Mouse (Mus musculus): Measurements from ENCODE around the gene Shc1.

The Shc1 gene

DNA sequence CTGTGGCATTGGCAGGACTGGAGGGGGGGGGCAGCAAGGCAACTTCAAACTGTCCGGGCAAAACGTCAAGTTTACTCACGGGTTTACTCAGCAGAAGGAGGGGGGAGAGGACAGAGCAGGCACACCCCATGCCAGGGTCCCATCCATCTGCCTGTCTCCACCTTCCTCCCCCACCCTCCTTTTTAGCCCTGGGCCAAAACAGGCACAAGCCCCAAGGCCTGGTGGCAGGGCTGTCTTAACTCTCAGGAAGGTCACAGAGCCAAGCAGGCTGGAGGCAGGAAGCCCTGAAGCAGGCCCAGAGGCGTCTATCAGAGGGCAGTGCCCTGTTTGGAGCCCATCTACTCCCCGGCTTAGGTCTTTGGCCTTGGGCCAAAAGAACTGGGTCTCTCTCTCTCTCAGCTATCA lies 28.1 kb upstream of the Shc1 start:
- no peak for DNase-seq (ENCODE audit: low read depth, low spot score)

DNA sequence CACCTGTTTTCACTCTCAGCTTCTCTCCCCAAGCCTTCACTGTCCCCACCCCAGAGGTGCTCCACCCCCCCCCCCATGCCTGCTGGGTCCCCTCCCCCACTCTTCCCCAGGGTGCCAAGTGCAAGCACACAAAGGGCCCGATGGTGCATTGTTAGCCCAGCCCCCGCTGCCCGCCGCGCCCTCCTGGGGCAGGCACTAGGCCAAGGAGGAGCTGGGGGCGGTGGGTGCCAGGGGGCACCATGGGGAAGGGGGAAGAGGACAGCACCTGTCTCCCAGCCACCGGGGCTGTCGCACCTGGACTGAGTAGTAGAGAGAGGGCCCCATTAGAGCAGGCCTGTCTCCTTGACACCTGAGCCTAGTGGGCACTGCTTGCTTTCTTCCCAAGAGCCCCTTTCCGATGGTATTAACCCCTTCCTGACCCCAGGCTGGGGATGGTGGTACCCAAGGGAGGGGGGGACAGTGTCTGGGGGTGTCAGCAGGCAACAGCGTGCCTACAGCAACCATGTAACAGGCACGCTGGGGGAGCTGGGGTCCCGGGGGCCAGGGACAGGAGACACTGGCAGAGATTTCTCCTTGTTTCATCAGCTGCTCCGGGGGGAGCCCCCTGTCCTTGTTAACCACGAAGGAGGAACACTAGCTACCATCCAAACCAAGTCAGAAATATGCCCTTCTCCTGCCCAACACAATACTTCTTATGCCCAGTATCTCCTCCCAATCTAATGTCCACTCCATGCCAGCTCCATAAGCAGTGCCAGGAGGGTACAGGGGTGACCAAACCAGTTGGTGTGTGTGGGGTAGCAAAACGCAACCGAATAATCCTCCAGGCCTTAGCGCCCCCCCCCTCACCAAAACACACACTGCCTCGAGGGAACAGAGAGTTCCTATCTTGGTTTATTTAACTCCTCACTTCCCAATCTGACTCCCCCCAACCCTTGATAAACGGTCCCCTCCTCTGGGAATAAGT lies 27.3 kb upstream of the Shc1 start:
- DNase-seq (ENCODE audit: low read depth, low spot score) = no peak

DNA sequence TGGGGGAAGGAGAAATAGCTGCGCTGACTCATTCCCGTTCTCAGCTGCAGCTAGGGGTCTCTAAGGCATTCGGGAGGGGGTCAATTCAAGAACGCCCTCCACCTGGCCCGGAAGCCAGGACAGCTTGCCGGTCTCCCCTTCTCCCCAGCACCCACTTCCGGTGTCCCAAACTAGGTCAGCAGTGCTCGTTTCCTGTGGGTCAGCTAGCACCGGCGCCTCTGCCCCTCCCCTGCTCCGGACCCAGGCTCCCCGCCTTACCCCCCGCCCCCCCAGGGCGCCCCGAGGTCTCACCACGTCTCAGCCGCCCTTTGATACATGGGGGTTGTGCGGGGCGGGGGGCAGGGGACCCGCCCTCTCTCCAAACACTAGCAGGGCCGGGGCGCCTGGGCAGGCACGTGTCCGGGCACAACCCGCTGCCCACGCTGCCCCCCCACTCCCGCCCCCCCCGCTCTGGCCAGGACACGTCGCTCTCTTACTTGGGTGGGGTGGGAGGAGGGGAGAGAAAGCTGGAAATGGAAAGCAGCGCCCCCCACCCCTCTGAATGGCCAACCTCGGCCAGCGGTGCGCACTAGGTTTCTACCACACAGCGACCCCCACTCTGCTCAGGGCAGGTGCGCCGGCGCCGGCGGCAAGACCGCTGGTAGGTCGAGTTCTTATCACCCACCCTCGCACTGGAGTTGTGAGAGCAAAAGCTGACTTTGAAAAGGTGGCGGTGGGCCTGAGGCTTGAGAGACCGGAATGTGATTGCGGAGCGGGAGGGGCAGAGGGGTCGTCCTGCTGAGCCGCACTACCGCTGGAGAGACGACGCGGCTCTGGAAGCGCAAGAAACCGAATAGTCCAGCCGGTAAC lies 26.4 kb upstream of the Shc1 start:
- DNase-seq (ENCODE audit: low read depth, low spot score) = peak; percentile 57

DNA sequence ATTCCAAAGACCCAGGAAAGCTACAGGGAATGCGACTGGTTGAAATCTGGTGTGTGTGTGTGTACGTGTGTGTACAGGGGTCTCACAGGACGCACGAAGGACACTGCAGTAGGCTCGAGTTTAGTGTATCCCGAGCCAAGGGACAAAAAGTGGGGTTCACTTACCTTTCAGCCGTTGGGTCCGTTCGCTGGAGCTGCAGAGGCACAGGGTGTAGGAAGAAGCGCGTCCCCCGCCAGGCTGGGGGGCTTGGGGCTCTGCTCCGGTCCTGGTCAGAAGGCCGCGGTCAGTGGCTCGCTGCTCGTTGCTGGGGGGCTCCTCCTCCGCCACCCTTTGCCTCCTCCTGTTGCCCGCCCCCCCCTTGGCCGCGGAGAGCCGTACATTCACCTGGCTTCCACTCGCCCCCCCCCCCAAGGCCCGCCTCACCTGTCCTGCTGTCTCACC lies 25.4 kb upstream of the Shc1 start:
- DNase-seq (ENCODE audit: low read depth, low spot score) = no peak

DNA sequence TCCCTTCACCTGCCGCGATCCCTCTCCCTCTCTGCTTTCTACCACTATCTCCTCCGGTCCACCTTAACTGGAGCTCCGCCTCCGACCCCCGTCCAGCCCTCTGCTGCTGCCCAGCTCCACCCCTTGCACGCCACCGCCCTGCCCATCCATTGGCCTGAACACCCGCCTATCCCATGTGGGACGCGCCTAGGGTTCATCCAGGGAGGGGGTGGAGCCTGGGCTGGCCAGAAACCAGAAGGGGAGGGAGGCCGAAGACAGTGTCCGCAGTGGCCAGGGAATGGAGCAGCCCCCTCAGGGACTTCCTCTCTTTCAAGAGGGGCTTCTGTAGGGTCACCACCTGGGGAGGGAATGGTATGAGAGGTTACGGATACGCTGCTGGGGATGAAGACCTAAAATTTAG lies 24.6 kb upstream of the Shc1 start:
- peak; percentile 94 for DNase-seq (ENCODE audit: low read depth, low spot score)

DNA sequence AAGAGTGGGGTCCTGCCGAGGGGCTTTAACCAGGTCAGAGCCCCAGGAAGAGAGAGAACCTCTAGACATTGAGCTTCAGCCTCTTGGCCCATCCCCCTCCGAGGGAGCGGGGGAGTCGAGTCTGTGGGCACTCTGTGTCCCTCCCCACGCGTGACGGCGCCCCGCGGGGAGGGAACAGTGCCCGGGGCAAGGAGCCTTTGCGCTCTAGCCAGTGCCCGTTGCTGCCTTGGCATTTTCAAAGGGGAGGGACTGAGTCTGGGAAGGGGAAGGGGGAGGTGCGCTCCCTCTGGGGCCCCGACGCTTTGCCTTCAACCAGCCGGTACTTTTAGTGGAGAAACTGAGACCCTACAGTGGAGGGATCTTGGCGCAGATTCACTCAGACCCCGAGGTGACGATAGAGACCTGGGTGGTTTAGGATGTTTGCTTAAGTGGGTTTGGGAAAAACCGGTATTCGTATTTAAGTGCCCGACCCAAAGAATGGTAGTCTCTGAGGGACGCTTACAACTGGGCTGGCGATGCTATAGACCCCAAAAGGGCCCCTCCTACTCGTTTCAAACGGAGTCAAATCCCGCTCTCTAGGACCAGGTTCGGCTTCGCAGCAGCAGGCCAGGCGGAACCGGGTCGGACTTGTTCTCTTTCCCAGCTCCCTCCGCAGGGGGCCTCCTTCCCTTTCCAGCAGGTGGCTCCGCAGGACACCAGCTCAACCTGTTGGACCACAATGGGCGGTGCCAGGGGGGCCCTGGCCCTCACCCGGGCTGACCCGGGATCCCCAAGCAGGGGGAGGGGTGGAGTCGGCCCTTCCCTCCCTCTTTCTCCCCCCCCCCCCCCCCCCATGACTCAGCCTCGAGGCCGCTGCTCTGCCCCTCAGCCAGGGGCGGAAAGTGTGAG lies 24.0 kb upstream of the Shc1 start, which contains the start of gene Zbtb7b:
TSS of gene Zbtb7b (minus strand) at position 771 of the 888 bp plus-strand sequence.
- DNase-seq (ENCODE audit: low read depth, low spot score) = peak; percentile 64

DNA sequence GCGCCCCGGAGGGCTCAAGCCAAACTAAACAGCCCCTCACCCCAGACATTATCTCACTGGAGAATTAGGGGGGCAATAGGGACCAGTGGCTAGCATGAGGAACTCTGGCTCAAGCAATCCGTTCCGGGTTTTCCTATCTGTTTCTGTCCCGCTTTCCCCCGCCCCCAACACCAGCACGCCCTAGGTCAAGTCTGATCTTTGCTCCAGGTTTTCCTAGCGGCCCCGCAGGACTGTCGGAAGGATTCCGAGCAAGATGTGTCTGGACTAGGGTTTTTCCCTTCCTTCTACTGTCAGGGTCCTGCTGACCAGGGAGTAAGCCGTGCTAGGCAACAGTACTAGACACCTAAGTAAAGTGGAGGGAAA lies 23.4 kb upstream of the Shc1 start:
- DNase-seq (ENCODE audit: low read depth, low spot score) = peak; percentile 73

DNA sequence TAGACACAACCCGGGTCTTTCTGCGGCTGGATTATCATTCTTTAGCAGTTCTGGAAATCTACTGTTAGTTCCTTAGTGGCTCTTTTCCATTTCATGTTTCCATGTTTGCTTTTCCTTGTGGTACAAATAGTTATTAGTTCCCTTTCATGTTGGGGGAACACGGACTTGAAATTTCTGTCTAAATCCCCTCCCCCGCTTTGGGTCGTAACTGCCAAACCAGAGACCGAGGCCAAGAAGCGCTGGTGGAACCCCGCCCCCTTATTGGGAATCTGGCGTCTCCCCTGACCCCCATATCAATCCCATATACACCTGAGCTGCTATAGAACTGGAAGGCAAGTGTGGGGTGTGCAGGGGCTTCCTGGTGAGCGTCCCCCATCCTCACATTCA lies 22.8 kb upstream of the Shc1 start:
- no peak for DNase-seq (ENCODE audit: low read depth, low spot score)

DNA sequence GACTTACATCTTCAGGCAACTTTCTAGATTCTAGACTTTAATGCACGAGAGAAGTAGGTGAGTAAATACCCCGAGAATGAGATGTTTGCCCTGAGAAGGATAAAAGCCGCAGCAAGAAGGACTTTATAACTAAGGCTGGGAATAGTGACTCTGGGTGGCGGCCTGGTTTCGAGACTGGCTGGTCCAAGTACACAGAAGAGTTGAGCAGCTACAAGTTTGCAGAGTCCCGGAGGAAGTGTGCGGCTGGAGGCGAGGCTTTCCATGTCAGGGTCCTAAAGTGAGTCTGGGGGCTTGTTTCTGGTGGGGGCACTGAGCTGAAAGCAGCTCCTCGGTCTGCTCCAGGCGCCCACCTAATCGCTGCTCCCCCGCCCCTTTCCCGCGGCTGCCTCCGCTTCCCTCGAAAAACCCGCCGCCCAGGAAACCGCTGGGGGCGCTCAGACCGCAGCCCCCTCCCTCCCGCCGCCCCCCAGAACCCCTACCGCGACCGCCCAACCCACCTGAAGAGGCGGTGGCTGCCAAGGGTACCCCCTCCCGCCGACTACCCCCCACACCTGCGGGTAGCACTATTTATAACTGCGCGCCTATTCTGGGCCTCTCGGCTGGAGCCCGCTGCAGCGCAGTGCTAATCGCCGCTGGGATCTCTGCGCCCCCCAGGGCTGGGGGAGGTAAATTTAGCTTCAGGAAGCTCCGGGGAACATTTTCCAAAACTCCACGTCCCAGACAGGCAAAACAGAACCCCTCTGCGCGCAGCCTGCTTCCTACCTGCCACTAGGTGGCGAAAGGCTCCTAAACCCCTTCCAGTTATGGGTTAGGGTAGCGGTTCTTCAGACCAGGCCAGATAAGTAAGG lies 22.2 kb upstream of the Shc1 start:
- DNase-seq (ENCODE audit: low read depth, low spot score) = no peak

DNA sequence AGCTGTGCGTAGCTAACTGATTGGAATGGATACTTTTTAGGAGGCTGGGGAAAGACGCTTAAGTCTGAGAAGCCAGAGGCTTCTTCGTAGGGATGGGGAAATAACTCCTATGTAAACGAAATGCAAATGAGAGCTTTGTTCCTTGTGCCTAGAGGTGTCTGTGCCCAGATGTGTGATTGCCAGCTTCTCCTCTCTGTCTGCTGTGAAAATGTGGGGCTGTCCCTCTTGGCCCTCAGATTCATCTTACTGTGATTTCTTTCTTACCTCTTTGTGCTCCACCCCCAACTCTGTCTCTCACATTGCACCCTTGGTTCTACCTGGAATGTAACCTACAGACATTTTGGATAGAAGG lies 21.6 kb upstream of the Shc1 start:
- no peak for DNase-seq (ENCODE audit: low read depth, low spot score)

DNA sequence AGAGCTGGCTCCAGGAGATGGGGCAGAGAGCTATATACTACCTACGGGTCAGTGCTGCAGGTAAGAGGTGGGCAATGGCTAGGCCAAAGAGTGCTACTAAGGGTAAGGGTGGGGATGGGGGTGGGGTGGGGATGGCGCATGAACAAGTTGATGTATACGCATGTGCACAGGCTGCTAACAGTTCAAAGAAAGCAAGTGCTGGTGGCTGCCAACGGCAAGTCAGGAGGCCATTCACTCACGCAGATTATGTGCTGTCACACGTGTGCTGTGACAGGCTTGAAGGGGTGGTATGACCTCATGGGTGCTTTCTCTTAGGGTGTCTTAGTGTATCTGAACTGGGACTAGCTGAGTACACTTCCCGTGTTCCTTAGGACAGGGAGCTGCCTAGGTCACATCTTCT lies 16.9 kb upstream of the Shc1 start:
- DNase-seq (ENCODE audit: low read depth, low spot score) = no peak

DNA sequence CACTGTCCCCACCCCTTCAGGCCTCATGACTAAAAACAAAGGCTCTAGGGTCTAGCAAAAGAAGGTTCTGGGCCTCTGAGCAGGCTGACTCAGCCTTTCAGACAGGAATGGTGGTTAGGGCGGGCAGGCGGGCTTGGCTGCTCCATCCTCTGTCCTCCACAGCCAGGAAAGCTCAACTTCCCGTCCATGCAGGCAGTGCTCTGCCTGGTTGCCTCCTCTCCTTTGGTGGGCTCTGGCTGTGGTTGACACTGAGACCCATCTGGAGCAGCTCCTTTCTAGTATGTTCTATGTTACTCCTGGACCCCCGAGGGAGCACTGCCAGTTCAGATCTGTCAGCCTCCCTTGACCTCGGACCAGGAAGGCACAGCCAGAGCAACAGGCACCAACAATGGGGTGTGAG lies 15.6 kb upstream of the Shc1 start, which contains the start of gene Lenep:
TSS of gene Lenep (minus strand) at position 101 of the 400 bp plus-strand sequence.
- no peak for DNase-seq (ENCODE audit: low read depth, low spot score)

DNA sequence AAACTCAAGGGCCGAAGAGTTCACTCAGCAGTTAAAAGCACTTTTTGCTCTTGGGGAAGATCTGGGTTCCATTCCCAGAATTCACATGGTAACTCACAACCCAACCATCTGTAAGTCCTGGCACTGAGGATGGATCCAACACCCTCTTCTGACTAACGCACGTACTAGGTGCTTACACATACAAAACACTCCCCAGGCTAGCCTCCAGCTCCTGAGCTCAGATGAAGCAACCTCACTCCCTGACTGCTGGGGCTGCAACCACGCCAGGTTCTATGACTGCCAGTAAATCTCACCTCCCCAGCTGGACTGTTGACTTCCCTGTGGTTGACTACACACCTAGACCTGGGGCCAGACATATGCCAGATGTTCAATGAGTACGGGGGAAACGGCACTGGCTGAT lies 11.4 kb upstream of the Shc1 start:
- DNase-seq (ENCODE audit: low read depth, low spot score) = no peak

DNA sequence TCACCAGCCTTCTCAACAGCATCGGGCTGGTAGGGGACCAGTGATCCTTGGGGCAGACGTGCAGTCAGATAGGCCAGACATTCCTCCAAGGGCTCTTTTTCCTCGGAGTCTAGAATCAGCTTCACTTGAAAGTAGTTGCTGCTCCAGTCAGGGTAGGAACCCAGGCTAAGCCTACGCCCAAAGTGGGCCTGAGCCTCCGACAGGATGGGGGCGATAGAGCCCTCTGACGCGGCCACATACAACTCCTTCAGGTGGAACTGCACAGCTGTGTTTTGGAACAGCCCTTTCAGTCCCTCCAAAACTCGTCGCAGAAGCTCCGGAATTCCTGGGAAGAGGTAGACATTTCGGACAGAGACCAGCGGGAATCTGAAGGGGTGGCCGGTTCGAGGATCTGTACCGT lies 9.8 kb upstream of the Shc1 start:
- DNase-seq (ENCODE audit: low read depth, low spot score) = no peak

DNA sequence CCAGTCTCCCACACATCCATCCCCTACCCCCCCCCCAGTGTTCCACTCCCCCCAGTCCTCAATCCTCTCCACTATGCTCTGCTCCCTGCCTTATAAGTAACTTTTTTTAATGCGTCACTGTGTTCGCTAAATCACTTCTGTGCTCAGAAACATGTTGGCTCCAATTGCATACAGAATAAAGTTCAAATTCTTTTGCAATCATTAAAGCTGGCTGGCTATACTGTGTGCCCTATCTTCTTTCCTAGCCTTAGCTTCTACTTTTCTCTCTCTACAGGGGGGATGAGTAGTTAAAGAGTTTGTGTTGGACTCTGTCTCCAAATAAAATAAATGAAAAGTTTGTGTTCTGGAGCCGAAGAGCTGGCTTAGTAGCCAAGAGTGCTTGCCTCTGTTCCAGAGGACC lies 8.5 kb upstream of the Shc1 start:
- DNase-seq (ENCODE audit: low read depth, low spot score) = no peak

DNA sequence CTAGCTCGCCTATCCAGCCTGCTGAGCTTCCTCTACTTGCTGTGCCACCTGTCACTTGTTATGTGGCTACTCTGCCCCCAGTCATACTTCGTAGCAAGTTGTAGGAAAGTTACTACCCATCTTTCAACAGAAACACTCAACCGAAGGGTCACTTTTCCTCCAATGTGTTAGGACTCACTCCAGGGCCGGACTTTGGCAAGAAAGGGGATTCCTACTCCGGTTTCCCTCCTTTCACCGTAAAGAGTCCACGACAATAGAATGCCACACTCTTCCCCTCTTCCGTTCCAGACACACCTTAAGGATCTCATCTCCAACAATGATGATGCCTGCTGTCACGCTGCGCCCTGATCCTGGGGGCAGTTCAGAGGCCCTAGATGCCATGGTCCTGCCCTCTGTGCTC lies 7.4 kb upstream of the Shc1 start:
- no peak for DNase-seq (ENCODE audit: low read depth, low spot score)

DNA sequence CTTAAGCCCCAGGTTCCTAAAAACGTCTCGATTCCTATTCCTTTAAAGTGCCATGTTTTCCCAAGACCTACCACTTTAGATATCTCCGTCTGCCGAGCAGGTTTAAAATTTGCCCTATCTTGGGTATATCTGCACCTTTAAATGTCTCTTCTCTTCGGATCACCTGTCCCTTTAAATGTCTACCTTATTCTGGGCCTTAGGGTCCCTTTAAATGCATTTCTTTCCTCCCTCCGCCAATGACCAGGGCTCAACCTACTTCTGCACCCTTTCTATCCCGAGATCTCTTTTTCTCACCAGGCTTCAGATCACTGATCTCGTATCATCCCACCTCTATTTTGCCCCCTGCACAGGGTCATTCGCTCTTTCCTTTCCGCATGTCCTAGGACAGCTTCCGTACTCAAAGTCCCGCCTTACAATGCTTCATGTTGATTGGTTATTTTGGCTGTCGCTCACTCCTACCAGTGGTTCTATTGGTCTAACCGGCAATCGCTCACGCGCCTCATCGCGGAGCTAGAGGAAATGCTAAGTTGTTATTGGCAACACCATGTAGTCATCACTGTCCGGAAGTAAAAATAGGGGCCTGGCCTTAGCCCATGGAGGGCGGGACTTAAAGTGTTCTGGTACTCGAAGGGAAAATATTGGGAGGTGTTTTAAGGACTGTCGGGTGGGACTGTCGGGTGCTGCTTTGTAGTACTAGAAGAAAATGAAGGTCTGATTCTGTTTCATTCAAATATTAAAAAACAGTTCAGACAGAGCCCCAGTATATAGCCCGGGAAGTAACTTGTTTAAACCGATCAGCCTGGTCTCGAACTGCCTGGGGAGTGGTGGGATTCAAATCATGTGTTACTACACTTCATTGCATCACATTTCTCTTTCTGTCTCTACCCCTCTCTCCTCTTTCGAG lies 6.5 kb upstream of the Shc1 start, which contains the start of gene Flad1:
TSS of gene Flad1 (minus strand) at position 381 of the 904 bp plus-strand sequence.
- peak; percentile 100 for DNase-seq (ENCODE audit: low read depth, low spot score)

DNA sequence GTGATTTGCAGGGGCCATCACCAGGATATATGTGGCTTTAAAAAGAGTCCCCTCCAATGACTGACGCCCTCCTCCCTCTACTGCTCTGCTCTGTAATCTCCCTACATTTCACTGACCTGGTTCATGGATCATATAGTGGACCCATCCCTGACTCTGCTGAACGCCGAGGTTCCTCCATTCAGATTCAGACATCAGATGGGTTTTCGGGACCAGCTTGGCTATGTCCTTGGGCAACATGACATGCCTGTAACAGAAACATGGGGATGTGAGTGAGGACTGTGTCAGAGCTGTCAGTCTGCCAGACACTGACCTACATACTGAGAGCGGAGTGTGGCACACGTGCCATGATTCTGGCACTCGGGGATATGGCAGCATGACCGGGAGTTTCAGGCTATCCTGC lies 2.1 kb upstream of the Shc1 start:
- DNase-seq (ENCODE audit: low read depth, low spot score) = no peak

DNA sequence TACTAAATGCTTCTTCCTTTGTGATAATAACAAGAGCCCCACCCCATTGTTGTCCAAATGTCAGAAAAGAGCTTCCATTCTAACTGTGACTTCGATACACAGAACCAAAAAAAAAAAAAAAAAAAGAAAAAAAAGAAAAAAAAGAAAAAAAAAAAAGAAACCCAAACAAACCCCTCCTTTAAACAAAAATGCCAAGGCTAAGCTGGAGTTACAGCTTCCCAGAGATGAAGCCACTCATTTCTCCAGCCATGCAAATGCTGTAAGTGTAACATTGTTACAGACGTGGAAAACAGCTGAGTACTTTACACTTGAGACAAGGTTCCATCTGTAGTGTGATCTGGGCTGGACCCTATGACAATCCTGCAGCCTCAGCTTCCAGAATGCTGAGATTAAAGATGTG lies 1.1 kb upstream of the Shc1 start:
- DNase-seq (ENCODE audit: low read depth, low spot score) = no peak

DNA sequence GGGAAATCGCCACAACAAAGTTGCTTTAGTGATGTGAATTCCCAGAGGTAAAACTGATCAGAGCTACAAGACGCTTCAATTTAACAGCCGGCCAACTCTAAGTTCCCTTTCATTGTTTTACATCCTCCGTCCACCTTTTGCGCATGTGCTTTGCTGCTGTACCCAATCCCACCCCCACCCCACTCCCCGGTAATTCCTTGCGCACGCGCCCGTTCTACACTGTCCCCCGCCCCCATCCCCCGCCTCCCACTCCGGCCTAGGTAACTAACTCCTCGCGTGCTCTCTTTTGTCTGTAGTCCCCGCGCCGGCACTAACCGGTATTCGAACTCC lies 438 bp upstream of the Shc1 start:
- DNase-seq (ENCODE audit: low read depth, low spot score) = no peak

All from retina, adult 2 months (tissue).